Mouse (Mus musculus): ENCODE measurements around the gene 1810065E05Rik. TPM values are rescaled to one million over a fixed set of nuclear protein-coding genes. Genes with fewer than 3 reads are reported as not detected.

The 1810065E05Rik gene
- total and polyA plus RNA-seq, 3 experiments: not detected

DNA sequence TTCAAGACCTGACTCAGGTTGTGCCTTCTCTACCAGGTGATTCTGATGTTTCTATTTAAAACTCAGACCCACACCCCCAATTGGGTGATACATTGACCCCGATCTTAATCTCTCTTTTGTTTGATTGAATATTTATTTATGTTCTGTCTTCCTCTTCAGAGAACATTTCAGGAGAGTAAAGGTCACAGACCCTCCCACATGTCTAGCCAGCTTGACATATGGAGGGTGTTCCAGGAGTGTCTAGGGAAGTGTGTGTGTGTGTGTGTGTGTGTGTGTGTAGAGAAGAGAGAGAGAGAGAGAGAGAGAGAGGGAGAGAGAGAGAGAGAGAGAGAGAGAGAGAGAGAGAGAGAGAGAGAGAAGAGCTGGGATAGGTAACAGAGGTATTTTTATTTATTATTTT lies 43.2 kb upstream of the 1810065E05Rik start:
- TF ChIP-seq ZKSCAN1 (IDR thresholded peaks at IDR 0.05; ENCODE audit: borderline replicate concordance, low read depth, low read length) (no peak), ZC3H11A (IDR thresholded peaks at IDR 0.05; ENCODE audit: low read depth, low read length) (no peak), MAFK (IDR thresholded peaks at IDR 0.05; ENCODE audit: insufficient replicate concordance, low read length) (no peak), ETS1 (conservative IDR thresholded peaks at IDR 0.05; ENCODE audit: low read depth, low read length) (no peak), TCF12 (IDR thresholded peaks at IDR 0.05; ENCODE audit: low read depth, low read length) (no peak), MYC (IDR thresholded peaks at IDR 0.05; ENCODE audit: low read depth, low read length) (no peak), USF2 (conservative IDR thresholded peaks at IDR 0.05; ENCODE audit: low read depth, low read length) (no peak), E2F4 (IDR thresholded peaks at IDR 0.05; ENCODE audit: insufficient replicate concordance, low read depth, low read length) (no peak), PAX5 (IDR thresholded peaks at IDR 0.05; ENCODE audit: low read length) (no peak), SMC3 (IDR thresholded peaks at IDR 0.05; ENCODE audit: low read depth, low read length) (no peak)
- Histone ChIP-seq H3K27ac (ENCODE audit: insufficient read depth, low read depth) (no peak overlapping the region), H3K79me2 (replicated peaks; ENCODE audit: control insufficient read depth, extremely low read depth, insufficient read depth, poor library complexity, severe bottlenecking) (no peaks in the 10 kb centered on the region), H3K4me2 (ENCODE audit: insufficient read depth, low read depth, poor library complexity, severe bottlenecking) (no peak overlapping the region), H3K36me3 (replicated peaks in 1 of 2; ENCODE audit: control insufficient read depth in 1 of 2, insufficient read depth in 1 of 2, low read length in 1 of 2) (no peaks in the 10 kb centered on the region), H3K4me3 (replicated peaks in 1 of 3; ENCODE audit: low read depth in 2 of 3, low read length in 2 of 3, poor library complexity in 1 of 3) (no peak overlapping the region), H3K27me3 (replicated peaks) (peaks cover 73% of the 10 kb centered on the region), H3K9ac (ENCODE audit: insufficient read depth, low read depth) (no peak overlapping the region), H3K9me3 (replicated peaks; ENCODE audit: low read length) (peaks cover 2% of the 10 kb centered on the region), H3K4me1 (ENCODE audit: control insufficient read depth in 1 of 2, insufficient read depth in 2 of 2) (no peaks in the 10 kb centered on the region)
- DNase-seq (ENCODE audit: extremely low read depth): no peak
- in situ Hi-C loops (cut with MboI; ENCODE audit: low pct_ligation_motif_present, low pct_unique_long_range_greater_than_20kb, low sequenced_read_pairs) (no loop called here), dilution Hi-C loops (cut with MboI; ENCODE audit: extremely low pct_ligation_motif_present, extremely low pct_unique_long_range_greater_than_20kb, low sequenced_read_pairs) (no loop called here)

DNA sequence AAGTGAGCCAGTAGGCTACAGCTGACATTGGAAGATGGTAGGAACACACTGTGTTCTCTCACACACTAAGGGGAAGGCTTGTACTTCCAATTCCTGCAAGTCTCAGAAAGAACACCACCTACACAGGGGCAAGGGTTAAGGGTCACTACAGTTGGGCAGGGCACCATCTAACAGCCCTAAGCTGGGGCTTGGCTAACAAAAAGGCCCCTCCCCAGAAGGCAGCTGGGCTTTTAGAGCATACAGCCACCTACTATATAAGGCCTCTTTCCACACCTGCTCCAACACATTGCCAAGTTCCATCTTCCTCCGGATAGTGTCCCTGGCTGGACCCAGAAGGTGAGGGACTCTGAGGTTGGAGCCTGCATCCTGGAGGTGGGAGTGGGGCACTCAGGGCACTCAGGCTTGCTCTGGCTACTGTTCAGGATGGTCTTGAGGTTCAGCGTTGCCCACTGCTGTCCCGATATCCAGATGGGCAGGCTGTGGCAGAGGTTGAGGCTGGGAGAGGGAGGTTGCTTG lies 42.1 kb upstream of the 1810065E05Rik start, which contains the start of gene Lypd8:
Gene Lypd8, plus strand, starts transcription at position 281 of the 516 bp plus-strand sequence.
- in situ Hi-C loops (cut with MboI; ENCODE audit: low pct_ligation_motif_present, low pct_unique_long_range_greater_than_20kb, low sequenced_read_pairs) (no loop called here), dilution Hi-C loops (cut with MboI; ENCODE audit: extremely low pct_ligation_motif_present, extremely low pct_unique_long_range_greater_than_20kb, low sequenced_read_pairs) (no loop called here)
- no peak for DNase-seq (ENCODE audit: extremely low read depth)
- Histone ChIP-seq H3K27ac (ENCODE audit: insufficient read depth, low read depth) (no peak within 1 kb of the TSS), H3K79me2 (replicated peaks; ENCODE audit: control insufficient read depth, extremely low read depth, insufficient read depth, poor library complexity, severe bottlenecking) (no peaks in the 10 kb centered on the region), H3K9me3 (replicated peaks; ENCODE audit: low read length) (peaks cover 2% of the 10 kb centered on the region), H3K36me3 (replicated peaks in 1 of 2; ENCODE audit: control insufficient read depth in 1 of 2, insufficient read depth in 1 of 2, low read length in 1 of 2) (no peaks in the 10 kb centered on the region), H3K4me3 (replicated peaks in 1 of 3; ENCODE audit: low read depth in 2 of 3, low read length in 2 of 3, poor library complexity in 1 of 3) (no peak within 1 kb of the TSS), H3K9ac (ENCODE audit: insufficient read depth, low read depth) (no peak within 1 kb of the TSS), H3K27me3 (replicated peaks) (peaks cover 82% of the 10 kb centered on the region), H3K4me1 (ENCODE audit: control insufficient read depth in 1 of 2, insufficient read depth in 2 of 2) (no peaks in the 10 kb centered on the region), H3K4me2 (ENCODE audit: insufficient read depth, low read depth, poor library complexity, severe bottlenecking) (no peak within 1 kb of the TSS)
- TF ChIP-seq PAX5 (IDR thresholded peaks at IDR 0.05; ENCODE audit: low read length) (no peak), POLR2A (IDR thresholded peaks at IDR 0.05; ENCODE audit: low read depth, low read length) (no peak), E2F4 (IDR thresholded peaks at IDR 0.05; ENCODE audit: insufficient replicate concordance, low read depth, low read length) (no peak), POLR2AphosphoS2 (IDR thresholded peaks at IDR 0.05; ENCODE audit: low read depth, low read length) (no peak), ZNF384 (IDR thresholded peaks at IDR 0.05; ENCODE audit: low read depth, low read length) (no peak), SIN3A (IDR thresholded peaks at IDR 0.05; ENCODE audit: low read length) (no peak), NELFE (IDR thresholded peaks at IDR 0.05; ENCODE audit: low read depth, low read length) (no peak), TBP (conservative IDR thresholded peaks at IDR 0.05; ENCODE audit: low read depth, low read length) (no peak), SMC3 (IDR thresholded peaks at IDR 0.05; ENCODE audit: low read depth, low read length) (no peak), USF1 (IDR thresholded peaks at IDR 0.05; ENCODE audit: low read depth, low read length) (no peak), BHLHE40 (IDR thresholded peaks at IDR 0.05; ENCODE audit: low read depth, low read length) (no peak), ZC3H11A (IDR thresholded peaks at IDR 0.05; ENCODE audit: low read depth, low read length) (no peak), NRF1 (IDR thresholded peaks at IDR 0.05; ENCODE audit: low read depth, low read length) (no peak), RCOR1 (conservative IDR thresholded peaks at IDR 0.05; ENCODE audit: low read depth, low read length) (no peak), ETS1 (conservative IDR thresholded peaks at IDR 0.05; ENCODE audit: low read depth, low read length) (no peak), ZKSCAN1 (IDR thresholded peaks at IDR 0.05; ENCODE audit: borderline replicate concordance, low read depth, low read length) (no peak), CTCF (conservative IDR thresholded peaks at IDR 0.05 in 1 of 2, IDR thresholded peaks at IDR 0.05 in 1 of 2; ENCODE audit: low read depth in 2 of 2, low read length in 2 of 2) (no peak), TCF12 (IDR thresholded peaks at IDR 0.05; ENCODE audit: low read depth, low read length) (no peak), MAFK (IDR thresholded peaks at IDR 0.05; ENCODE audit: insufficient replicate concordance, low read length) (no peak), CHD2 (IDR thresholded peaks at IDR 0.05; ENCODE audit: low read length) (no peak)
